ENCODE assay signal across 8 mouse cellular contexts in the genomic region with DNA sequence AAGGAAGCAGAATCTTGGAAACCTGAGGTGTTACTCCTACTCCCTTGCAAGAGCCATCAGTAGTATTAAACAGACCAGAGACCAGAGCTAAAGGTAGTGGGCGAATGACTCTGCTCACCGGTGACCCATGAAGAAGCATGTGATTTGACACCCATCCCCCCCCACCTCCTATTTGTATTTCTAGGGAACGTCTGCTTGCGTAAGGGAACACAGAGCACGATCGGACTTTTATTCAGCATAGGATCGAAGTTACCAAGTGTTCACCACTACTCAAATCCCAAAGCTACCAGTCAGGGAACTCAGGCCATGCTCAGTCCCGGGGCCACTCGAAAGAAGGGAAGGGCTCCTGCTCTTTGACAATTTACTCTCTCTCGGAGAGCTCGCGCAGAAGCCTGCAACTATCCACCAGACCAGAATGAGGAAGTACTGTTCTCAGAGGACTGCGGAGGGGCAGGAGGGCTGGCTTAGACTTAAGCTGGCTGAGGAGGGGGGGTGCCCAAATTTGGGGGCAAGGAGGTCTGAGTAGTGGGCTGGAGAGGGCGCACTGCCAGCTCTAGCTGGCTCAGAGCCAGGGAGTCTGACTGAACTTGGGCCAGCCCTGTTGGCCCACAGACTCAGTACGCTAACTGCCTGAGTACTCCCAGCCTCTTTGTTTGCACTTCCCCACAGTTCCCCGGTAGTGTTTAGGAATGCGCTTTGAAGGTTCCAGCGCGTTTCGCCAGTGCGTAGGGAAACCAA. TPM values are rescaled to one million over a fixed set of nuclear protein-coding genes. Genes with fewer than 3 reads are reported as not detected.
DNase-seq lines count a peak whose midpoint lies in the region; ATAC-seq and TF ChIP-seq lines count a peak whose summit lies in the region.

No protein-coding gene starts in this region.

- WGBS in embryonic facial prominence, embryonic 13.5 days, result 13% methylated on average over 21 of the region's 21 CpGs
- WGBS in hindbrain, embryonic 13.5 days, result 11% methylated on average over 21 of the region's 21 CpGs
- WGBS in liver, postnatal 0 days (ENCODE audit: insufficient replicate concordance), result 8% methylated on average over 21 of the region's 21 CpGs
- 12% methylated on average over 21 of the region's 21 CpGs for WGBS in neural tube, embryonic 13.5 days

- TF ChIP-seq EP300 in liver, postnatal 0 days (IDR thresholded peaks at IDR 0.05; ENCODE audit: low read depth), result no peak

- H3K27me3 ChIP-seq in embryonic facial prominence, embryonic 13.5 days, result peaks cover 61% of the 10 kb centered on the region
- H3K27me3 ChIP-seq in hindbrain, embryonic 13.5 days, result peaks cover 54% of the 10 kb centered on the region
- peaks cover 16% of the 10 kb centered on the region for H3K27me3 ChIP-seq in liver, postnatal 0 days (ENCODE audit: insufficient read depth, low read length)
- H3K27me3 ChIP-seq in neural tube, embryonic 13.5 days, result peaks cover 50% of the 10 kb centered on the region

- ATAC-seq in embryonic facial prominence, embryonic 13.5 days (ENCODE audit: insufficient number of reproducible peaks, insufficient read depth, low FRiP score, low TSS enrichment, low read depth), result peak; percentile 73
- ATAC-seq in hindbrain, embryonic 13.5 days (ENCODE audit: low FRiP score), result peak; percentile 44; the same call in 1 of the 2 replicates
- peak; percentile 84 for ATAC-seq in liver, postnatal 0 days
- peak; percentile 43; the same call in 1 of the 2 replicates for ATAC-seq in neural tube, embryonic 13.5 days (ENCODE audit: low read depth)

- TF ChIP-seq CTCF in liver, postnatal 0 days (IDR thresholded peaks at IDR 0.05; ENCODE audit: low read depth), result no peak

- peak overlapping the region; percentile 50 for H3K4me2 ChIP-seq in embryonic facial prominence, embryonic 13.5 days
- peak overlapping the region; percentile 40 for H3K4me2 ChIP-seq in hindbrain, embryonic 13.5 days
- peak overlapping the region; percentile 64 for H3K4me2 ChIP-seq in liver, postnatal 0 days (ENCODE audit: low read depth, low read length)
- peak overlapping the region; percentile 39 for H3K4me2 ChIP-seq in neural tube, embryonic 13.5 days

- H3K4me1 ChIP-seq in embryonic facial prominence, embryonic 13.5 days, result peaks cover 43% of the 10 kb centered on the region
- peaks cover 46% of the 10 kb centered on the region for H3K4me1 ChIP-seq in hindbrain, embryonic 13.5 days (replicated peaks)
- H3K4me1 ChIP-seq in liver, postnatal 0 days (ENCODE audit: insufficient read depth), result peaks cover 7% of the 10 kb centered on the region; the same call in 1 of the 2 replicates
- peaks cover 49% of the 10 kb centered on the region for H3K4me1 ChIP-seq in neural tube, embryonic 13.5 days (replicated peaks)

- H3K9me3 ChIP-seq in embryonic facial prominence, embryonic 13.5 days, result no peaks in the 10 kb centered on the region
- H3K9me3 ChIP-seq in hindbrain, embryonic 13.5 days, result no peaks in the 10 kb centered on the region
- no peaks in the 10 kb centered on the region for H3K9me3 ChIP-seq in liver, postnatal 0 days (ENCODE audit: low read length)
- no peaks in the 10 kb centered on the region for H3K9me3 ChIP-seq in neural tube, embryonic 13.5 days

- H3K4me3 ChIP-seq in embryonic facial prominence, embryonic 13.5 days, result peak overlapping the region; percentile 14; the same call in 1 of the 2 replicates
- H3K4me3 ChIP-seq in hindbrain, embryonic 13.5 days, result no peak overlapping the region
- H3K4me3 ChIP-seq in liver, postnatal 0 days (ENCODE audit: low read depth, low read length), result 0 out of 2 replicates have a peak overlapping the region, but pooled peaks have one; percentile 10
- H3K4me3 ChIP-seq in neural tube, embryonic 13.5 days, result no peak overlapping the region

- no peaks in the 10 kb centered on the region for H3K36me3 ChIP-seq in embryonic facial prominence, embryonic 13.5 days
- H3K36me3 ChIP-seq in hindbrain, embryonic 13.5 days, result no peaks in the 10 kb centered on the region
- no peaks in the 10 kb centered on the region for H3K36me3 ChIP-seq in liver, postnatal 0 days (replicated peaks; ENCODE audit: insufficient read depth, low read length)
- no peaks in the 10 kb centered on the region for H3K36me3 ChIP-seq in neural tube, embryonic 13.5 days

- peak; percentile 27 for DNase-seq in thymus, postnatal 4 days
- DNase-seq in thymus, postnatal 36 days, result no peak
- peak; percentile 44 for DNase-seq in liver, postnatal 0 days
- no peak for DNase-seq in layer of hippocampus, postnatal 25 days (ENCODE audit: extremely low spot score in 1 of 2, low spot score in 1 of 2)
- DNase-seq in layer of hippocampus, adult 11-12 months (ENCODE audit: low spot score), result no peak

- H3K27ac ChIP-seq in embryonic facial prominence, embryonic 13.5 days, result peak overlapping the region; percentile 81
- H3K27ac ChIP-seq in hindbrain, embryonic 13.5 days, result peak overlapping the region; percentile 55
- peak overlapping the region; percentile 79 for H3K27ac ChIP-seq in liver, postnatal 0 days (ENCODE audit: low read depth)
- 0 out of 2 replicates have a peak overlapping the region, but pooled peaks have one; percentile 52 for H3K27ac ChIP-seq in neural tube, embryonic 13.5 days (replicated peaks)

- H3K9ac ChIP-seq in embryonic facial prominence, embryonic 13.5 days, result peak overlapping the region; percentile 46
- H3K9ac ChIP-seq in hindbrain, embryonic 13.5 days, result no peak overlapping the region
- no peak overlapping the region; the same call in 1 of the 2 replicates for H3K9ac ChIP-seq in liver, postnatal 0 days (replicated peaks)
- H3K9ac ChIP-seq in neural tube, embryonic 13.5 days, result 0 out of 2 replicates have a peak overlapping the region, but pooled peaks have one; percentile 41

RNA-seq across cellular contexts. Expression of a gene that starts 37.4 kb away (rescaled TPM):
- 16.7 and 17.4 TPM in 2 replicates for polyA plus RNA-seq in embryonic facial prominence, embryonic 13.5 days (2015; fragmentation: Nextera tagmentation; extraction: Ambion mirVana)
- polyA plus RNA-seq in hindbrain, embryonic 13.5 days (2015; fragmentation: Nextera tagmentation; extraction: Ambion mirVana), result 17.8 and 18.1 TPM in 2 replicates
- polyA plus RNA-seq in liver, postnatal 0 days (2015; fragmentation: Nextera tagmentation; extraction: Ambion mirVana), result 4.0 and 4.2 TPM in 2 replicates
- 17.9 and 18.4 TPM in 2 replicates for polyA plus RNA-seq in neural tube, embryonic 13.5 days (2015; fragmentation: Nextera tagmentation; extraction: Ambion mirVana)
- total RNA-seq in layer of hippocampus, postnatal 25 days (2021), result 10 to 100 TPM; 17.1 to 17.6 TPM

Comparison
In these comparisons a context has a peak if more than half of its experiments do, and no peak if none do; other contexts are left out.
1. DNase-seq: peak in thymus, postnatal 4 days (single experiment) and liver, postnatal 0 days (single experiment); none in thymus, postnatal 36 days (0 of 2), layer of hippocampus, postnatal 25 days (0 of 2) and layer of hippocampus, adult 11-12 months (single experiment).
2. H3K4me3 ChIP-seq: peak in embryonic facial prominence, embryonic 13.5 days (single experiment) and liver, postnatal 0 days (single experiment); none in hindbrain, embryonic 13.5 days (single experiment) and neural tube, embryonic 13.5 days (single experiment).
3. H3K9ac ChIP-seq: peak in embryonic facial prominence, embryonic 13.5 days (single experiment) and neural tube, embryonic 13.5 days (single experiment); none in hindbrain, embryonic 13.5 days (single experiment) and liver, postnatal 0 days (single experiment).
4. Peak in every context shown above with its lines, with median percentiles within 50 percentile points of each other: ATAC-seq, H3K27ac ChIP-seq and H3K4me2 ChIP-seq.